Mouse (Mus musculus) limb, embryonic 13.5 days (tissue): ENCODE results near the gene Fbxw7. TPM values are rescaled to one million over a fixed set of nuclear protein-coding genes. Genes with fewer than 3 reads are reported as not detected.

Experiments
- ATAC-seq: fragments of 200-750 bp; cut with Nextera tagmentation; 2 replicates; pipeline ENCODE4 v1.8.0; 2017; ENCODE audit warnings: low read depth, moderate number of reproducible peaks, moderate TSS enrichment; ENCODE audit not compliant: low FRiP score
- H3K27ac ChIP-seq: fragments of 300-500 bp; sonication (generic); 2 replicates; pipeline ENCODE4 v1.5.1; 2015; ENCODE audit warnings: inconsistent platforms, mild to moderate bottlenecking, moderate library complexity
- H3K27me3 ChIP-seq: fragments of 300-500 bp; sonication (generic); 2 replicates; pipeline ENCODE4 v1.6.1; 2015; ENCODE audit warnings: mild to moderate bottlenecking, inconsistent platforms
- H3K36me3 ChIP-seq: fragments of 300-500 bp; sonication (generic); 2 replicates; pipeline ENCODE4 v1.6.1; 2015; ENCODE audit warnings: inconsistent platforms, mild to moderate bottlenecking, moderate library complexity
- H3K4me1 ChIP-seq: fragments of 300-500 bp; sonication (generic); 2 replicates; pipeline ENCODE4 v1.6.1; 2015; ENCODE audit warnings: inconsistent platforms
- H3K4me2 ChIP-seq: fragments of 300-500 bp; sonication (generic); replicated peaks from 2 replicates; pipeline ENCODE4 v1.6.1; 2015; ENCODE audit warnings: inconsistent platforms, mild to moderate bottlenecking, moderate library complexity
- H3K4me3 ChIP-seq: fragments of 300-500 bp; sonication (generic); 2 replicates; pipeline ENCODE4 v1.5.1; 2015; ENCODE audit warnings: moderate library complexity, mild to moderate bottlenecking, inconsistent platforms
- H3K9ac ChIP-seq: fragments of 300-500 bp; sonication (generic); 2 replicates; pipeline ENCODE4 v1.6.1; 2015; ENCODE audit warnings: mild to moderate bottlenecking, inconsistent platforms
- H3K9me3 ChIP-seq: fragments of 300-500 bp; sonication (generic); 2 replicates; pipeline ENCODE4 v1.6.1; 2016; ENCODE audit warnings: inconsistent platforms
- WGBS: fragments of 180-500 bp; shearing (Covaris S2); methylation state at CpG from one replicate; pipeline ENCODE4 v1.1.7; 2015; 5-methylcytosine and 5-hydroxymethylcytosine counted together
- polyA plus RNA-seq: library from polyadenylated mRNA; unstranded; fragments of >200 nt; fragmentation: Nextera tagmentation; extraction: Ambion mirVana; gene quantifications from 2 replicates; pipeline ENCODE4 v1.2.1, GENCODE M21; 2015

Fbxw7 gene
- polyA plus RNA-seq, 1 experiment from 2014 or later = 13.3 TPM

- Histone ChIP-seq H3K4me2 (no peak overlapping the region), H3K9me3 (no peaks in the 10 kb centered on the region), H3K27ac (no peak overlapping the region), H3K9ac (no peak overlapping the region), H3K4me3 (no peak overlapping the region), H3K4me1 (no peaks in the 10 kb centered on the region), H3K27me3 (no peaks in the 10 kb centered on the region), H3K36me3 (no peaks in the 10 kb centered on the region)
- WGBS = 89% methylated on average over 1 of the region's 1 CpGs
- no peak for ATAC-seq
Observed at GRCm38 (mm10) chr3:84829366-84829765, 14.3 kb downstream of the Fbxw7 start.

DNA sequence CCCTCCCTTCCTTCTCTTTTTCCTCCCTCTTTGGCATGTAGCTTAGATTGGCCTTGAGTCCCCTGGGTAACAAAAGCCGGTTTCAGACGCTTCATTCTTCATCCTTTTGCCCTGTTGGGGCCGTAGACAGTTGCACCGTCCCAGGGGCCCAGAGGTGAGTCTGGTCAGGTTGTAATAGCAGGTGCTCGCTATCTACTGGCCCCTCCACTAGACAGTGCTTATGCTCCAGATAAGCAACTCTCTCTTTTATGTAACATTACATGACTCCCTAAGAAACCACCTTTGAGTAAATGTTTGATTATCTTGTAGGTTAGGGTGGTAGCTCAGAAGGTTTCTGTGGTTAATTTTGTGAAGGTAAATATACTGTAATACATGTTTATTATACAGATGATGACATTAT, 21.0 kb downstream of the Fbxw7 start:
- Histone ChIP-seq H3K4me3 (no peak overlapping the region), H3K4me2 (no peak overlapping the region), H3K27me3 (no peaks in the 10 kb centered on the region), H3K27ac (no peak overlapping the region), H3K4me1 (no peaks in the 10 kb centered on the region), H3K36me3 (no peaks in the 10 kb centered on the region), H3K9ac (no peak overlapping the region), H3K9me3 (no peaks in the 10 kb centered on the region)
- no peak for ATAC-seq
- WGBS = 81% methylated on average over 5 of the region's 5 CpGs

GRCm38 (mm10) chr3:84837984-84838383, 22.9 kb downstream of the Fbxw7 start:
- Histone ChIP-seq H3K27ac (no peak overlapping the region), H3K27me3 (no peaks in the 10 kb centered on the region), H3K9ac (no peak overlapping the region), H3K9me3 (no peaks in the 10 kb centered on the region), H3K4me1 (no peaks in the 10 kb centered on the region), H3K36me3 (no peaks in the 10 kb centered on the region), H3K4me3 (no peak overlapping the region), H3K4me2 (no peak overlapping the region)
- ATAC-seq = no peak
- 80% methylated on average over 3 of the region's 3 CpGs for WGBS

- WGBS = 84% methylated on average over 5 of the region's 5 CpGs
- Histone ChIP-seq H3K4me3 (no peak overlapping the region), H3K36me3 (no peaks in the 10 kb centered on the region), H3K4me1 (no peaks in the 10 kb centered on the region), H3K27ac (no peak overlapping the region), H3K27me3 (no peaks in the 10 kb centered on the region), H3K9me3 (no peaks in the 10 kb centered on the region), H3K4me2 (no peak overlapping the region), H3K9ac (no peak overlapping the region)
- no peak for ATAC-seq
Observed at GRCm38 (mm10) chr3:84839499-84839898, 24.4 kb downstream of the Fbxw7 start.

GRCm38 (mm10) chr3:84841271-84841670, 26.2 kb downstream of the Fbxw7 start:
- Histone ChIP-seq H3K9ac (no peak overlapping the region), H3K9me3 (no peaks in the 10 kb centered on the region), H3K27ac (no peak overlapping the region), H3K4me2 (no peak overlapping the region), H3K4me3 (no peak overlapping the region), H3K4me1 (no peaks in the 10 kb centered on the region), H3K27me3 (no peaks in the 10 kb centered on the region), H3K36me3 (no peaks in the 10 kb centered on the region)
- 93% methylated on average over 4 of the region's 4 CpGs for WGBS
- ATAC-seq = no peak

DNA sequence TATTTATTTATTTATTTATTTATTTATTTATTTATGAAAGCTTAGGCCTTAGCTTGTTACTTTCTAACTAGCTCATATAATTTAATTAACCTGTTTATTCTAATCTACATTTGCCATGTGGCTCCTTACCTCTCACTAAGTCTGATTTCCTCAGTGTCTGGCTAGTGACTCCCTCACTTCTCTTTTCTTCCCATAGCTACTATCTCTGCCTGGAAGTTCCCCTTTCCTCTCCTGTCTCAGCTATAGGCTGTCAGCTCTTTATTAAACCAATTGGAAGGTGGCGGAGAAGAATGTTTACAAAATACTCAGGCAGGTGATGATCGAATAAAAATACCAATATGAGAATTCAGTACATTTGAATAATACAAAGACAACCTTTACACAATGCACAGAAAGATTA, 27.7 kb downstream of the Fbxw7 start:
- Histone ChIP-seq H3K27me3 (no peaks in the 10 kb centered on the region), H3K9ac (no peak overlapping the region), H3K4me1 (no peaks in the 10 kb centered on the region), H3K4me3 (no peak overlapping the region), H3K4me2 (no peak overlapping the region), H3K27ac (no peak overlapping the region), H3K36me3 (no peaks in the 10 kb centered on the region), H3K9me3 (no peaks in the 10 kb centered on the region)
- ATAC-seq = no peak
- 96% methylated on average over 2 of the region's 2 CpGs for WGBS

- Histone ChIP-seq H3K4me2 (no peak overlapping the region), H3K9ac (no peak overlapping the region), H3K27ac (no peak overlapping the region), H3K36me3 (no peaks in the 10 kb centered on the region), H3K4me1 (no peaks in the 10 kb centered on the region), H3K27me3 (no peaks in the 10 kb centered on the region), H3K4me3 (no peak overlapping the region), H3K9me3 (no peaks in the 10 kb centered on the region)
- 0 out of 2 replicates have a peak, but pooled peaks have one; percentile 24 for ATAC-seq
- 55% methylated on average over 1 of the region's 1 CpGs for WGBS
Observed at GRCm38 (mm10) chr3:84843594-84843993, 28.5 kb downstream of the Fbxw7 start.

DNA sequence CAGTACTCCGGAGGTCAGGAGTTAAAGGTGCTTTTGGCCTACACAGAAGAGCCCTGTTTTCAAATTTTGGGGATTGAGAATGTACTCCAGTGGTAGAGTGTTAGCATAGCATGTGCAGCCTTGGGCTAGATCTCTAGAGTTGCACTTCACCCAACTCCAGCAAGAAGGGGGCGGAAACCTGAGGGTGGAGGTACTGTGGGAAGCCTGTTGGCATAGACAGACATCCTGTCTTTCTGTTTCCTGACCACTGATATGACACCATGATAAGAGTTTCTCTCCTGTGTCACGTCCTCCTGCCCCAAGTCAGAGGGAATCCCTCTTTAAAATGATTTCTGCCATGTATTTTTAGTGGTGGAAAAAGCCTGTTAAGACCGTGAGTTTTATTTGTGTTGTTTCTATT, 33.7 kb downstream of the Fbxw7 start:
- Histone ChIP-seq H3K4me1 (no peaks in the 10 kb centered on the region), H3K9ac (no peak overlapping the region), H3K4me2 (no peak overlapping the region), H3K27me3 (no peaks in the 10 kb centered on the region), H3K4me3 (no peak overlapping the region), H3K27ac (no peak overlapping the region), H3K36me3 (no peaks in the 10 kb centered on the region), H3K9me3 (no peaks in the 10 kb centered on the region)
- no peak for ATAC-seq
- WGBS = 82% methylated on average over 4 of the region's 4 CpGs

- Histone ChIP-seq H3K4me3 (no peak overlapping the region), H3K4me2 (no peak overlapping the region), H3K9ac (no peak overlapping the region), H3K9me3 (no peaks in the 10 kb centered on the region), H3K27ac (no peak overlapping the region), H3K36me3 (no peaks in the 10 kb centered on the region), H3K27me3 (no peaks in the 10 kb centered on the region), H3K4me1 (no peaks in the 10 kb centered on the region)
- ATAC-seq = no peak
- 94% methylated on average over 1 of the region's 1 CpGs for WGBS
Observed at GRCm38 (mm10) chr3:84850418-84850817, 35.4 kb downstream of the Fbxw7 start.

- no peak for ATAC-seq
- no peak overlapping the region for H3K4me3 ChIP-seq
Observed at GRCm38 (mm10) chr3:84851801-84852200, 36.7 kb downstream of the Fbxw7 start.

GRCm38 (mm10) chr3:84852877-84853276, 37.8 kb downstream of the Fbxw7 start:
- no peak for ATAC-seq
- Histone ChIP-seq H3K27ac (no peak overlapping the region), H3K36me3 (no peaks in the 10 kb centered on the region), H3K9me3 (no peaks in the 10 kb centered on the region), H3K4me3 (no peak overlapping the region), H3K27me3 (no peaks in the 10 kb centered on the region), H3K4me2 (no peak overlapping the region), H3K9ac (no peak overlapping the region), H3K4me1 (no peaks in the 10 kb centered on the region)
- WGBS = 84% methylated on average over 7 of the region's 7 CpGs

More at GRCm38 (mm10) chr3:84851801-84852200, 36.7 kb downstream of the Fbxw7 start:
- H3K27ac ChIP-seq = no peak overlapping the region
- H3K36me3 ChIP-seq = no peaks in the 10 kb centered on the region
- no peaks in the 10 kb centered on the region for H3K27me3 ChIP-seq
- WGBS = 91% methylated on average over 1 of the region's 1 CpGs
- H3K4me1 ChIP-seq = no peaks in the 10 kb centered on the region
- no peaks in the 10 kb centered on the region for H3K9me3 ChIP-seq
- H3K9ac ChIP-seq = no peak overlapping the region
- H3K4me2 ChIP-seq = no peak overlapping the region

DNA sequence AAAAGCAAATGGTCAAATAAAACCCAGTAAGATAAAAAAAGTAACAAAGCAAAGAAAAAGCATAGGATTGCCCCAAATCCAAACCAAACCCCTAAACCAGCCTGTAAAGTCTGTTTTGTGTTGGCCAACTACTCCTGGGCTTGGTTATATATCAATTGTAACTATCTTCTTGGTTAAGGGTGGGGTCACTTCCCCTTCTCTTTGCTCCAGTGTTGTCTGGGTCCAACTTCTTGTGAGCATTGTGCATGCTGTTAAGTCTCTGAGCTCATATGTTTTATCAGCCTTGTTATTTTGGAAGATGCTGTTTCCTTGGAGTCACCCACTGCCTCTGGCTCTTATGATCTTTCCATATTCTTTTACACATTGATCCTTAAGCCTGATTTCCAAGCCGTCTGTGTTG, 39.4 kb downstream of the Fbxw7 start:
- Histone ChIP-seq H3K4me1 (no peaks in the 10 kb centered on the region), H3K9me3 (no peaks in the 10 kb centered on the region), H3K4me2 (no peak overlapping the region), H3K27me3 (no peaks in the 10 kb centered on the region), H3K36me3 (no peaks in the 10 kb centered on the region), H3K9ac (no peak overlapping the region), H3K27ac (no peak overlapping the region), H3K4me3 (no peak overlapping the region)
- 90% methylated on average over 1 of the region's 1 CpGs for WGBS
- ATAC-seq = no peak

GRCm38 (mm10) chr3:84860669-84861068, 45.6 kb downstream of the Fbxw7 start:
- no peak overlapping the region for H3K4me3 ChIP-seq
- no peak overlapping the region for H3K27ac ChIP-seq
- no peaks in the 10 kb centered on the region for H3K36me3 ChIP-seq
- ATAC-seq = no peak
- 70% methylated on average over 1 of the region's 1 CpGs for WGBS
- no peaks in the 10 kb centered on the region for H3K4me1 ChIP-seq
- no peaks in the 10 kb centered on the region for H3K27me3 ChIP-seq
- H3K9me3 ChIP-seq = no peaks in the 10 kb centered on the region
- no peak overlapping the region for H3K9ac ChIP-seq
- H3K4me2 ChIP-seq = no peak overlapping the region
